Mouse (Mus musculus): ENCODE results near the gene A530032D15Rik.
"Not testable (repeated sequence)": the region's sequence is repeated elsewhere in the genome, so short reads cannot be mapped to it uniquely, and the experiment has no call there.

Gene A530032D15Rik

DNA sequence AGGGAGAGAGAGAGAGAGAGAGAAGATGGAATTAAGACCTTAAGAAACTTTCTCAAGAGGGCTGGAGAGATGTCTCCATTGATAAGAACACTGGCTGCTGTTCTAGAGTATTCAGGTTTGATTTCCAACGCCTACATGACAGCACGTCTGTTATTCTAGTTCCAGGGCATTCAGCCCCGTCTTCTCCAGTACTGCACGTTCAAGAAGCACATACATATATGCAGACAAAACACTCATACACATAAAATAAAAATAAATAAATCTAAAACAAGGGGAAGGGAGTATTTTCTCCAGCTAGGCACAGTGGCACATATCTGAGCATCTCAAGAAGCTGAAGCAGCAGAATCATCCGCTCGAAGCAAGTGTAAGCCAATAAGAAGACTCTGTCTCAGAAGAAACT, 73.9 kb downstream of the A530032D15Rik start:
- not testable (repeated sequence) for DNase-seq (ENCODE audit: low spot score in 2 of 2)

- DNase-seq (ENCODE audit: low spot score in 2 of 2), result not testable (repeated sequence)
Measured at GRCm38 (mm10) chr1:85034394-85034793, 75.3 kb downstream of the A530032D15Rik start.

DNA sequence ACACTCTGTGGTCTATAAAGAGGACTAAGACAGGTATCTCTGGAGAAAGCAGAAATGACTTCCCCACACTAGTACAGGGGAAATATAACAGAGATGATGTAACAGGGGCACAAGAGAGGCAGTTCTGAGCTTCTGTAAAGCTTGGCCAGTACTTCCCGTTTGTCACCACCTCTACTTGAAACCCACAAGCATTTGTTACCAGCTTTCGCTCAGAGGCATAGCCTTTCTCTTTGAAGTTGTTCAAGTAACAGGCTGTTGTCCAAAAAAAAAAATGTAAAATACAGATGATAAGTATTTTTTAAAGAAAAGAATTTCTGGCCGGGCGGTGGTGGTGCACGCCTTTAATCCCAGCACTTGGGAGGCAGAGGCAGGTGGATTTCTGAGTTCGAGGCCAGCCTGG, 76.0 kb downstream of the A530032D15Rik start:
- not testable (repeated sequence) for DNase-seq (ENCODE audit: low spot score in 2 of 2)
